Mouse (Mus musculus) T-cell, adult 66 days (primary cell): ENCODE data around the gene Kdm2a. TPM values are rescaled to one million over a fixed set of nuclear protein-coding genes. Genes with fewer than 3 reads are reported as not detected.

Experiments
- total RNA-seq, 2 experiments: library from RNA; stranded (reverse); gene quantifications; 3 replicates in 1 of 2; 4 replicates in 1 of 2; pipeline ENCODE4 v1.2.4; 2023

Gene Kdm2a
- 100 to 1,000 TPM; 155 to 160 TPM for total RNA-seq

GRCm38 (mm10) chr19:4397798-4398629, at the start of gene Kdm2a:
Gene Kdm2a (minus strand): TSS chr19:4398285.

GRCm38 (mm10) chr19:4439161-4439801, 41.2 kb upstream of the Kdm2a start, which contains the start of gene Rhod:
Gene Rhod (minus strand): TSS chr19:4439432.

GRCm38 (mm10) chr19:4306190-4306577, 91.9 kb downstream of the Kdm2a start, which contains the start of gene Grk2:
Gene Grk2 (minus strand): TSS chr19:4306222.

GRCm38 (mm10) chr19:4282898-4283553, 115.1 kb downstream of the Kdm2a start, which contains the start of gene Ankrd13d:
Gene Ankrd13d (minus strand): TSS chr19:4283137.

GRCm38 (mm10) chr19:4268566-4269361, 129.3 kb downstream of the Kdm2a start, which contains the start of gene Ssh3:
Gene Ssh3 (minus strand): TSS chr19:4269180.

Other genes with a start within 250 kb of the Kdm2a start
- 100 to 1,000 TPM; 127 to 139 TPM for gene Coro1b, start 249.7 kb downstream of the Kdm2a start, total RNA-seq
- gene Ptprcap, start 244.7 kb downstream of the Kdm2a start, total RNA-seq, result 100 to 1,000 TPM; 313 to 348 TPM
- gene Rps6kb2, start 234.9 kb downstream of the Kdm2a start, total RNA-seq, result 10 to 100 TPM; 34.8 to 49.8 TPM
- 10 to 100 TPM; 68.8 to 73.6 TPM for gene Carns1, start 222.8 kb downstream of the Kdm2a start, total RNA-seq
- gene Tbc1d10c, start 207.0 kb downstream of the Kdm2a start, total RNA-seq, result 100 to 1,000 TPM; 292 to 316 TPM
- gene Ppp1ca, start 206.2 kb downstream of the Kdm2a start, total RNA-seq, result 100 to 1,000 TPM; 386 to 415 TPM
- 10 to 100 TPM; 46.6 to 54.9 TPM for gene Rad9a, start 196.6 kb downstream of the Kdm2a start, total RNA-seq
- 100 to 1,000 TPM; 139 to 167 TPM for gene Clcf1, start 184.0 kb downstream of the Kdm2a start, total RNA-seq
- not detected for gene AC109138.7, start 183.9 kb downstream of the Kdm2a start, total RNA-seq
- gene Pold4, start 166.4 kb downstream of the Kdm2a start, total RNA-seq, result 10 to 100 TPM; 50.8 to 51.4 TPM
- gene Ssh3, start 129.1 kb downstream of the Kdm2a start, total RNA-seq, result 10 to 100 TPM; 17.8 to 18.9 TPM
- gene Ankrd13d, start 115.1 kb downstream of the Kdm2a start, total RNA-seq, result 10 to 100 TPM; 19.0 to 20.5 TPM
- 100 to 1,000 TPM; 399 to 431 TPM for gene Grk2, start 92.1 kb downstream of the Kdm2a start, total RNA-seq
- 1 to 10 TPM in 1 of 2 experiments, under 1 TPM in 1; 0.39 to 1.8 TPM for gene Rhod, start 41.1 kb upstream of the Kdm2a start, total RNA-seq
- not detected for gene Syt12, start 79.2 kb upstream of the Kdm2a start, total RNA-seq
- not detected for gene 2010003K11Rik, start 100.3 kb upstream of the Kdm2a start, total RNA-seq
- gene Pcx, start 112.2 kb upstream of the Kdm2a start, total RNA-seq, result 1 to 10 TPM; 2.3 to 4.6 TPM
- under 1 TPM; 0.29 to 0.53 TPM for gene Lrfn4, start 217.4 kb upstream of the Kdm2a start, total RNA-seq
- 10 to 100 TPM; 53.2 to 59.2 TPM for gene Rce1, start 227.4 kb upstream of the Kdm2a start, total RNA-seq